Mouse (Mus musculus): Measurements from ENCODE around the gene Rab7b. TPM values are rescaled to one million over a fixed set of nuclear protein-coding genes. Genes with fewer than 3 reads are reported as not detected.
A peak's percentile ranks its signal among the peaks of the same experiment; 100 is the strongest.

The Rab7b gene
- polyA plus RNA-seq, 1 experiment from 2014 or later: 2.3 TPM

- Histone ChIP-seq H3K36me3 (ENCODE audit: control insufficient read depth, insufficient read depth, low read length) (no peaks in the 10 kb centered on the region), H3K4me3 (ENCODE audit: low read length) (no peak overlapping the region), H3K4me1 (replicated peaks; ENCODE audit: control insufficient read depth, insufficient read depth, low read length) (no peaks in the 10 kb centered on the region; the same call in 1 of the 2 replicates), H3K9me3 (ENCODE audit: control insufficient read depth, low read length) (no peaks in the 10 kb centered on the region), H3K27me3 (ENCODE audit: control insufficient read depth, insufficient read depth, low read depth, low read length) (no peaks in the 10 kb centered on the region), H3K9ac (ENCODE audit: low read length) (no peak overlapping the region), H3K4me2 (ENCODE audit: low read depth, low read length) (no peak overlapping the region), H3K27ac (ENCODE audit: low read length) (no peak overlapping the region)
- 32% methylated on average over 8 of the region's 8 CpGs for WGBS
- ATAC-seq (ENCODE audit: low read depth): peak; percentile 63
These were observed 13.7 kb downstream of the Rab7b start for GRCm38 (mm10) chr1:131702094-131702766.

GRCm38 (mm10) chr1:131703482-131703881 is 15.0 kb downstream of the Rab7b start:
- Histone ChIP-seq H3K4me1 (replicated peaks; ENCODE audit: control insufficient read depth, insufficient read depth, low read length) (no peaks in the 10 kb centered on the region; the same call in 1 of the 2 replicates), H3K4me2 (ENCODE audit: low read depth, low read length) (no peak overlapping the region), H3K4me3 (ENCODE audit: low read length) (no peak overlapping the region), H3K9ac (ENCODE audit: low read length) (no peak overlapping the region), H3K27me3 (ENCODE audit: control insufficient read depth, insufficient read depth, low read depth, low read length) (no peaks in the 10 kb centered on the region), H3K9me3 (ENCODE audit: control insufficient read depth, low read length) (no peaks in the 10 kb centered on the region), H3K36me3 (ENCODE audit: control insufficient read depth, insufficient read depth, low read length) (no peaks in the 10 kb centered on the region), H3K27ac (ENCODE audit: low read length) (no peak overlapping the region)
- WGBS: 82% methylated on average over 2 of the region's 2 CpGs
- no peak for ATAC-seq (ENCODE audit: low read depth)

- H3K9ac ChIP-seq (ENCODE audit: low read length): no peak overlapping the region
- H3K27me3 ChIP-seq (ENCODE audit: control insufficient read depth, insufficient read depth, low read depth, low read length): no peaks in the 10 kb centered on the region
- H3K4me2 ChIP-seq (ENCODE audit: low read depth, low read length): no peak overlapping the region
- no peak overlapping the region for H3K4me3 ChIP-seq (ENCODE audit: low read length)
- H3K9me3 ChIP-seq (ENCODE audit: control insufficient read depth, low read length): no peaks in the 10 kb centered on the region
- no peak overlapping the region for H3K27ac ChIP-seq (ENCODE audit: low read length)
- no peaks in the 10 kb centered on the region for H3K36me3 ChIP-seq (ENCODE audit: control insufficient read depth, insufficient read depth, low read length)
- 13% methylated on average over 4 of the region's 4 CpGs for WGBS
- no peak for ATAC-seq (ENCODE audit: low read depth)
- H3K4me1 ChIP-seq (replicated peaks; ENCODE audit: control insufficient read depth, insufficient read depth, low read length): 0 out of 2 replicates have a peak, but pooled peaks cover 3% of the 10 kb centered on the region
These were observed 19.8 kb downstream of the Rab7b start for GRCm38 (mm10) chr1:131708338-131708737.

- 78% methylated on average over 10 of the region's 10 CpGs for WGBS
- Histone ChIP-seq H3K27me3 (ENCODE audit: control insufficient read depth, insufficient read depth, low read depth, low read length) (no peaks in the 10 kb centered on the region), H3K9ac (ENCODE audit: low read length) (no peak overlapping the region), H3K36me3 (ENCODE audit: control insufficient read depth, insufficient read depth, low read length) (no peaks in the 10 kb centered on the region), H3K4me1 (replicated peaks; ENCODE audit: control insufficient read depth, insufficient read depth, low read length) (peaks cover 7% of the 10 kb centered on the region; the same call in 1 of the 2 replicates), H3K4me2 (ENCODE audit: low read depth, low read length) (no peak overlapping the region), H3K27ac (ENCODE audit: low read length) (no peak overlapping the region), H3K4me3 (ENCODE audit: low read length) (no peak overlapping the region), H3K9me3 (ENCODE audit: control insufficient read depth, low read length) (no peaks in the 10 kb centered on the region)
- no peak for ATAC-seq (ENCODE audit: low read depth)
These were observed 23.0 kb downstream of the Rab7b start for GRCm38 (mm10) chr1:131711518-131711917.

- Histone ChIP-seq H3K9me3 (ENCODE audit: control insufficient read depth, low read length) (no peaks in the 10 kb centered on the region), H3K27ac (ENCODE audit: low read length) (peak overlapping the region; percentile 15; the same call in 1 of the 2 replicates), H3K4me1 (replicated peaks; ENCODE audit: control insufficient read depth, insufficient read depth, low read length) (peaks cover 7% of the 10 kb centered on the region; the same call in 1 of the 2 replicates), H3K4me3 (ENCODE audit: low read length) (no peak overlapping the region), H3K9ac (ENCODE audit: low read length) (no peak overlapping the region), H3K4me2 (ENCODE audit: low read depth, low read length) (no peak overlapping the region), H3K36me3 (ENCODE audit: control insufficient read depth, insufficient read depth, low read length) (no peaks in the 10 kb centered on the region), H3K27me3 (ENCODE audit: control insufficient read depth, insufficient read depth, low read depth, low read length) (no peaks in the 10 kb centered on the region)
- WGBS: 34% methylated on average over 2 of the region's 2 CpGs
- ATAC-seq (ENCODE audit: low read depth): peak; percentile 55
These were observed 23.9 kb downstream of the Rab7b start for GRCm38 (mm10) chr1:131712386-131712785.

- WGBS: 54% methylated on average over 20 of the region's 20 CpGs
- no peak overlapping the region for H3K9ac ChIP-seq (ENCODE audit: low read length)
- no peak; the same call in 1 of the 2 replicates for ATAC-seq (ENCODE audit: low read depth)
These were observed 26.2 kb downstream of the Rab7b start for GRCm38 (mm10) chr1:131714388-131715337.

GRCm38 (mm10) chr1:131718952-131719694 is 30.6 kb downstream of the Rab7b start:
- WGBS: 76% methylated on average over 16 of the region's 16 CpGs
- H3K9ac ChIP-seq (ENCODE audit: low read length): no peak overlapping the region
- H3K27ac ChIP-seq (ENCODE audit: low read length): no peak overlapping the region
- no peak for ATAC-seq (ENCODE audit: low read depth)
- H3K4me3 ChIP-seq (ENCODE audit: low read length): no peak overlapping the region
- H3K27me3 ChIP-seq (ENCODE audit: control insufficient read depth, insufficient read depth, low read depth, low read length): no peaks in the 10 kb centered on the region
- no peaks in the 10 kb centered on the region for H3K36me3 ChIP-seq (ENCODE audit: control insufficient read depth, insufficient read depth, low read length)
- peaks cover 4% of the 10 kb centered on the region; the same call in 1 of the 2 replicates for H3K4me1 ChIP-seq (replicated peaks; ENCODE audit: control insufficient read depth, insufficient read depth, low read length)
- no peak overlapping the region for H3K4me2 ChIP-seq (ENCODE audit: low read depth, low read length)
- no peaks in the 10 kb centered on the region for H3K9me3 ChIP-seq (ENCODE audit: control insufficient read depth, low read length)

More at GRCm38 (mm10) chr1:131714388-131715337, 26.2 kb downstream of the Rab7b start:
- Histone ChIP-seq H3K4me3 (ENCODE audit: low read length) (no peak overlapping the region), H3K27me3 (ENCODE audit: control insufficient read depth, insufficient read depth, low read depth, low read length) (no peaks in the 10 kb centered on the region), H3K36me3 (ENCODE audit: control insufficient read depth, insufficient read depth, low read length) (no peaks in the 10 kb centered on the region), H3K4me1 (replicated peaks; ENCODE audit: control insufficient read depth, insufficient read depth, low read length) (peaks cover 7% of the 10 kb centered on the region; the same call in 1 of the 2 replicates), H3K27ac (ENCODE audit: low read length) (peak overlapping the region; percentile 9; the same call in 1 of the 2 replicates), H3K9me3 (ENCODE audit: control insufficient read depth, low read length) (no peaks in the 10 kb centered on the region), H3K4me2 (ENCODE audit: low read depth, low read length) (no peak overlapping the region)

GRCm38 (mm10) chr1:131721989-131722388 is 33.5 kb downstream of the Rab7b start:
- ATAC-seq (ENCODE audit: low read depth): no peak
- Histone ChIP-seq H3K4me1 (replicated peaks; ENCODE audit: control insufficient read depth, insufficient read depth, low read length) (peaks cover 4% of the 10 kb centered on the region; the same call in 1 of the 2 replicates), H3K9ac (ENCODE audit: low read length) (no peak overlapping the region), H3K36me3 (ENCODE audit: control insufficient read depth, insufficient read depth, low read length) (no peaks in the 10 kb centered on the region), H3K4me3 (ENCODE audit: low read length) (no peak overlapping the region), H3K27ac (ENCODE audit: low read length) (no peak overlapping the region), H3K9me3 (ENCODE audit: control insufficient read depth, low read length) (no peaks in the 10 kb centered on the region), H3K4me2 (ENCODE audit: low read depth, low read length) (no peak overlapping the region), H3K27me3 (ENCODE audit: control insufficient read depth, insufficient read depth, low read depth, low read length) (no peaks in the 10 kb centered on the region)
- 52% methylated on average over 3 of the region's 3 CpGs for WGBS
